Mouse (Mus musculus): ENCODE measurements around the gene Klk6.

- TF ChIP-seq POLR2A (IDR thresholded peaks at IDR 0.05; ENCODE audit: control insufficient read depth, low read depth, low read length) (no peak), CTCF (IDR thresholded peaks at IDR 0.05; ENCODE audit: control insufficient read depth, insufficient read depth, insufficient replicate concordance, low read depth, low read length) (no peak)
These were observed 19.5 kb downstream of the Klk6 start for GRCm38 (mm10) chr7:43843801-43844200.

Data from testis, adult 2 months (tissue).